Mouse (Mus musculus) lung, embryonic 14.5 days (tissue): ENCODE measurements around the gene Ubqln1. TPM values are rescaled to one million over a fixed set of nuclear protein-coding genes. Genes with fewer than 3 reads are reported as not detected.

Source experiments
- ATAC-seq: fragments of 200-750 bp; cut with Nextera tagmentation; 2 replicates; pipeline ENCODE4 v1.8.0; 2017; ENCODE audit warnings: mild to moderate bottlenecking, moderate TSS enrichment, moderate library complexity; ENCODE audit not compliant: insufficient read depth
- DNase-seq: peaks from one replicate; pipeline ENCODE4 v3.0.0-alpha.2; 2015
- H3K27ac ChIP-seq: fragments of 300-500 bp; sonication (generic); 2 replicates; pipeline ENCODE4 v1.5.1; 2014; ENCODE audit warnings: low read depth, mild to moderate bottlenecking, moderate library complexity
- H3K27me3 ChIP-seq: fragments of 300-500 bp; sonication (generic); 2 replicates; pipeline ENCODE4 v1.6.1; 2014; ENCODE audit warnings: low read length, control low read depth; ENCODE audit not compliant: insufficient read depth
- H3K36me3 ChIP-seq: fragments of 300-500 bp; sonication (generic); 2 replicates; pipeline ENCODE4 v1.6.1; 2014; ENCODE audit warnings: control low read depth; ENCODE audit not compliant: insufficient read depth
- H3K4me1 ChIP-seq: fragments of 300-500 bp; sonication (generic); 2 replicates; pipeline ENCODE4 v1.6.1; 2014; ENCODE audit warnings: antibody characterized with exemption, control low read depth; ENCODE audit not compliant: insufficient read depth
- H3K4me2 ChIP-seq: fragments of 300-500 bp; sonication (generic); 2 replicates; pipeline ENCODE4 v1.6.1; 2014; ENCODE audit warnings: mild to moderate bottlenecking
- H3K4me3 ChIP-seq: fragments of 300-500 bp; sonication (generic); 2 replicates; pipeline ENCODE4 v1.5.1; 2014; ENCODE audit warnings: low read depth, low read length
- H3K9ac ChIP-seq: fragments of 300-500 bp; sonication (generic); 2 replicates; pipeline ENCODE4 v1.6.1; 2014
- H3K9me3 ChIP-seq: fragments of 300-500 bp; sonication (generic); 2 replicates; pipeline ENCODE4 v1.6.1; 2016; ENCODE audit warnings: low read depth, low read length, control low read depth
- CTCF ChIP-seq: IDR thresholded peaks from 2 replicates; pipeline ENCODE4 v1.5.1; 2016; ENCODE audit warnings: antibody characterized with exemption, low read depth
- WGBS: fragments of 180-500 bp; shearing (Covaris S2); extraction: QIAGEN DNeasy Blood & Tissue Kit; methylation state at CpG from one replicate; pipeline ENCODE4 v1.1.7; 2014; 5-methylcytosine and 5-hydroxymethylcytosine counted together
- polyA plus RNA-seq: library from polyadenylated mRNA; unstranded; fragments of >200 nt; fragmentation: Nextera tagmentation; extraction: Ambion mirVana; gene quantifications from 2 replicates; pipeline ENCODE4 v1.2.1, GENCODE M21; 2014

The Ubqln1 gene
- polyA plus RNA-seq, 1 experiment from 2014 or later: 107 TPM

GRCm38 (mm10) chr13:58214346-58215252 is 854 bp downstream of the Ubqln1 start:
- H3K27ac ChIP-seq: peak overlapping the region; percentile 88
- ATAC-seq: peak; percentile 70
- 0 out of 2 replicates have a peak, but pooled peaks cover 4% of the 10 kb centered on the region for H3K36me3 ChIP-seq
- H3K4me3 ChIP-seq: peak overlapping the region; percentile 99
- H3K4me1 ChIP-seq: peaks cover 9% of the 10 kb centered on the region
- under 1% methylated on average over 49 of the region's 49 CpGs for WGBS
- DNase-seq: peak; percentile 37
- peak overlapping the region; percentile 96 for H3K9ac ChIP-seq
- H3K4me2 ChIP-seq: peak overlapping the region; percentile 93
- TF ChIP-seq CTCF: no peak
- no peaks in the 10 kb centered on the region for H3K9me3 ChIP-seq
- no peaks in the 10 kb centered on the region for H3K27me3 ChIP-seq

GRCm38 (mm10) chr13:58213801-58214200 is 1.7 kb downstream of the Ubqln1 start:
- H3K9me3 ChIP-seq: no peaks in the 10 kb centered on the region
- no peak for DNase-seq
- ATAC-seq: no peak
- no peaks in the 10 kb centered on the region for H3K27me3 ChIP-seq
- peak overlapping the region; percentile 96; the same call in 1 of the 2 replicates for H3K9ac ChIP-seq
- H3K36me3 ChIP-seq: 0 out of 2 replicates have a peak, but pooled peaks cover 4% of the 10 kb centered on the region
- no peak overlapping the region for H3K27ac ChIP-seq
- 22% methylated on average over 8 of the region's 8 CpGs for WGBS
- peak overlapping the region; percentile 93 for H3K4me2 ChIP-seq
- peaks cover 9% of the 10 kb centered on the region for H3K4me1 ChIP-seq
- H3K4me3 ChIP-seq: peak overlapping the region; percentile 99
- TF ChIP-seq CTCF: no peak

GRCm38 (mm10) chr13:58212530-58212929 is 2.9 kb downstream of the Ubqln1 start:
- Histone ChIP-seq H3K27ac (no peak overlapping the region), H3K9me3 (no peaks in the 10 kb centered on the region), H3K4me3 (no peak overlapping the region), H3K4me1 (peaks cover 9% of the 10 kb centered on the region), H3K9ac (no peak overlapping the region), H3K36me3 (0 out of 2 replicates have a peak, but pooled peaks cover 4% of the 10 kb centered on the region), H3K4me2 (no peak overlapping the region), H3K27me3 (no peaks in the 10 kb centered on the region)
- DNase-seq (no peak), ATAC-seq (no peak)
- WGBS: 69% methylated on average over 2 of the region's 2 CpGs
- no peak for TF ChIP-seq CTCF

GRCm38 (mm10) chr13:58210441-58210840 is 5.0 kb downstream of the Ubqln1 start:
- Histone ChIP-seq H3K9ac (no peak overlapping the region), H3K9me3 (no peaks in the 10 kb centered on the region), H3K36me3 (peaks cover 4% of the 10 kb centered on the region; the same call in 1 of the 2 replicates), H3K27me3 (no peaks in the 10 kb centered on the region), H3K27ac (no peak overlapping the region), H3K4me1 (peaks cover 6% of the 10 kb centered on the region), H3K4me3 (no peak overlapping the region), H3K4me2 (no peak overlapping the region)
- 68% methylated on average over 5 of the region's 5 CpGs for WGBS
- no peak for TF ChIP-seq CTCF
- DNase-seq (no peak), ATAC-seq (no peak)

- H3K4me1 ChIP-seq: no peaks in the 10 kb centered on the region
- DNase-seq (no peak), ATAC-seq (no peak)
- H3K27me3 ChIP-seq: no peaks in the 10 kb centered on the region
- no peak overlapping the region for H3K27ac ChIP-seq
- no peak overlapping the region for H3K4me2 ChIP-seq
- 78% methylated on average over 4 of the region's 4 CpGs for WGBS
- H3K9me3 ChIP-seq: no peaks in the 10 kb centered on the region
- H3K4me3 ChIP-seq: no peak overlapping the region
- no peak overlapping the region for H3K9ac ChIP-seq
- no peaks in the 10 kb centered on the region; the same call in 1 of the 2 replicates for H3K36me3 ChIP-seq
- no peak for TF ChIP-seq CTCF
Measured at GRCm38 (mm10) chr13:58206084-58206483, 9.4 kb downstream of the Ubqln1 start.

GRCm38 (mm10) chr13:58204986-58205385 is 10.5 kb downstream of the Ubqln1 start:
- no peak for TF ChIP-seq CTCF

GRCm38 (mm10) chr13:58204202-58204601 is 11.3 kb downstream of the Ubqln1 start:
- no peaks in the 10 kb centered on the region for H3K27me3 ChIP-seq
- no peaks in the 10 kb centered on the region for H3K4me1 ChIP-seq
- no peak overlapping the region for H3K27ac ChIP-seq
- TF ChIP-seq CTCF: no peak
- H3K4me3 ChIP-seq: no peak overlapping the region
- H3K9ac ChIP-seq: no peak overlapping the region
- no peak overlapping the region for H3K4me2 ChIP-seq
- H3K9me3 ChIP-seq: no peaks in the 10 kb centered on the region
- no peaks in the 10 kb centered on the region; the same call in 1 of the 2 replicates for H3K36me3 ChIP-seq
- ATAC-seq: no peak
- 87% methylated on average over 3 of the region's 3 CpGs for WGBS
- DNase-seq: no peak

More at GRCm38 (mm10) chr13:58204986-58205385, 10.5 kb downstream of the Ubqln1 start:
- H3K9me3 ChIP-seq: no peaks in the 10 kb centered on the region
- H3K4me2 ChIP-seq: no peak overlapping the region
- H3K4me1 ChIP-seq: no peaks in the 10 kb centered on the region
- no peak overlapping the region for H3K9ac ChIP-seq
- no peak for ATAC-seq
- H3K27ac ChIP-seq: no peak overlapping the region
- no peaks in the 10 kb centered on the region for H3K27me3 ChIP-seq
- H3K4me3 ChIP-seq: no peak overlapping the region
- WGBS: 72% methylated on average over 4 of the region's 4 CpGs
- DNase-seq: no peak
- no peaks in the 10 kb centered on the region; the same call in 1 of the 2 replicates for H3K36me3 ChIP-seq
